Comparison of ENCODE assay signal across 10 mouse cellular contexts in genomic region chr17:31906441-31906840, GRCm38 (mm10). TPM values are rescaled to one million over a fixed set of nuclear protein-coding genes. Genes with fewer than 3 reads are reported as not detected.
DNase-seq lines count a peak whose midpoint lies in the region; ATAC-seq and TF ChIP-seq lines count a peak whose summit lies in the region.
"Had no signal": no experiment of that assay in that cellular context is flagged by ENCODE, and none has a peak within 500 bp of the region (broad histone marks: within the 10 kb centered on the region; RNA-seq: fewer than 3 reads in every experiment).

No protein-coding gene starts in this region.

- no peak for ATAC-seq in kidney, postnatal 0 days (replicated peaks; ENCODE audit: low FRiP score, low read depth)
- no peak for ATAC-seq in neural tube, embryonic 15.5 days (ENCODE audit: low FRiP score)

- H3K9me3 ChIP-seq in kidney, postnatal 0 days (replicated peaks; ENCODE audit: low read length): no peaks in the 10 kb centered on the region
- no peaks in the 10 kb centered on the region for H3K9me3 ChIP-seq in neural tube, embryonic 15.5 days (replicated peaks)
- H3K9me3 ChIP-seq: limb, embryonic 13.5 days had no signal

- no peak for TF ChIP-seq CTCF in kidney, postnatal 0 days (IDR thresholded peaks at IDR 0.05; ENCODE audit: low read depth)

- peak overlapping the region; percentile 82; the same call in 1 of the 2 replicates for H3K27ac ChIP-seq in kidney, postnatal 0 days
- 0 out of 2 replicates have a peak overlapping the region, but pooled peaks have one; percentile 41 for H3K27ac ChIP-seq in neural tube, embryonic 15.5 days (replicated peaks)
- H3K27ac ChIP-seq: limb, embryonic 13.5 days had no signal

- H3K4me3 ChIP-seq in kidney, postnatal 0 days (replicated peaks; ENCODE audit: low read depth, low read length): no peak overlapping the region
- H3K4me3 ChIP-seq in neural tube, embryonic 15.5 days (replicated peaks): no peak overlapping the region
- H3K4me3 ChIP-seq: limb, embryonic 13.5 days had no signal

- no peaks in the 10 kb centered on the region for H3K27me3 ChIP-seq in kidney, postnatal 0 days (ENCODE audit: insufficient read depth, low read length)
- no peaks in the 10 kb centered on the region for H3K27me3 ChIP-seq in neural tube, embryonic 15.5 days (replicated peaks)
- H3K27me3 ChIP-seq: limb, embryonic 13.5 days had no signal

- no peaks in the 10 kb centered on the region for H3K36me3 ChIP-seq in kidney, postnatal 0 days (ENCODE audit: insufficient read depth, low read length)
- H3K36me3 ChIP-seq in neural tube, embryonic 15.5 days: no peaks in the 10 kb centered on the region
- H3K36me3 ChIP-seq: limb, embryonic 13.5 days had no signal

- H3K4me2 ChIP-seq in kidney, postnatal 0 days (ENCODE audit: low read length): no peak overlapping the region
- H3K4me2 ChIP-seq in neural tube, embryonic 15.5 days: no peak overlapping the region
- H3K4me2 ChIP-seq: limb, embryonic 13.5 days had no signal

- 91% methylated on average over 3 of the region's 3 CpGs for WGBS in kidney, postnatal 0 days
- 96% methylated on average over 3 of the region's 3 CpGs for WGBS in neural tube, embryonic 15.5 days

- peak overlapping the region; percentile 18; the same call in 1 of the 2 replicates for H3K9ac ChIP-seq in kidney, postnatal 0 days (ENCODE audit: low read depth, low read length)
- no peak overlapping the region for H3K9ac ChIP-seq in neural tube, embryonic 15.5 days (replicated peaks)
- H3K9ac ChIP-seq: limb, embryonic 13.5 days had no signal

- intact Hi-C loops in heart, postnatal 36 days (cut with DNase I): loop anchor here (2.0 kb wide), 1 partner anchor 24 kb away; no protein-coding TSS in a partner anchor

- peak; percentile 90 for DNase-seq in heart, adult 11 months
- DNase-seq in heart, postnatal 36 days: no peak
- DNase-seq in kidney, postnatal 0 days (ENCODE audit: low spot score): no peak
- no peak for DNase-seq in kidney, postnatal 4 days
- peak; percentile 2 for DNase-seq in ovary, postnatal 36 days (ENCODE audit: low spot score)
- no peak for DNase-seq in ovary, adult 18-20 months (ENCODE audit: low spot score)
- no peak for DNase-seq in thymus, postnatal 25 days
- DNase-seq: right cerebral cortex, postnatal 25 days had no signal

- H3K4me1 ChIP-seq in kidney, postnatal 0 days (replicated peaks; ENCODE audit: insufficient read depth, low read length): 0 out of 2 replicates have a peak, but pooled peaks cover 2% of the 10 kb centered on the region
- H3K4me1 ChIP-seq in neural tube, embryonic 15.5 days: no peaks in the 10 kb centered on the region
- H3K4me1 ChIP-seq: limb, embryonic 13.5 days had no signal

RNA-seq across cellular contexts. Expression of gene Sik1, which starts 50.8 kb away (rescaled TPM):
- 10 to 100 TPM; 24.0 to 68.3 TPM for total RNA-seq in heart, postnatal 36 days (2021)
- polyA plus RNA-seq in kidney, postnatal 0 days (2015; fragmentation: Nextera tagmentation; extraction: Ambion mirVana): 15.4 and 17.2 TPM in 2 replicates
- 18.4 and 20.7 TPM in 2 replicates for polyA plus RNA-seq in neural tube, embryonic 15.5 days (2015; fragmentation: Nextera tagmentation; extraction: Ambion mirVana)

Comparison
In these comparisons a context has a peak if more than half of its experiments do, and no peak if none do; other contexts are left out.
1. DNase-seq: peak in heart, adult 11 months (single experiment) and ovary, postnatal 36 days (single experiment); none in heart, postnatal 36 days (0 of 2), kidney, postnatal 0 days (single experiment), kidney, postnatal 4 days (0 of 2), ovary, adult 18-20 months (single experiment) and thymus, postnatal 25 days (single experiment).